Mouse (Mus musculus): Measurements from ENCODE around the gene Ifit1.

Gene Ifit1

DNA sequence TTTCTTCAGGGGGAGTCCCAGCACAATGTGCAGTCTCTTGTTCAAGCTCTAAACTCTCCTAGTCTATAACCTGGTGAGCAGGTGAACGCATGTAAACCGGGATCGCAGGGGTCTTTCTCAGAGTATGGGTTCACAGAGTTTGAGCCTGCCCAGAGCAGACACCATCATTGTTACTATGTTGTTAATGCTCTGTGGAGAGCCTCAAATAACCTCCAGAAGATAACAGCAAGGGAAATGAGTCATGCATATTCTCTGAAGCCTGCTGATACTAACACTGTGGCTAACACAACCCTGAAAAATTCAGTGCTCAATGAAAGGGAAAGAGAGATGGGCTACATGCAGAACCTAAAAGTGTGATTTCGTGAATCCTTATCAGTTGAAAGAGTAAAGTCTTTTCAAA lies 37.8 kb downstream of the Ifit1 start:
- H3K36me3 ChIP-seq (ENCODE audit: insufficient read depth, low read length), result no peaks in the 10 kb centered on the region
- H3K4me1 ChIP-seq (replicated peaks; ENCODE audit: low read depth, low read length), result peaks cover 21% of the 10 kb centered on the region
- H3K9me3 ChIP-seq (ENCODE audit: low read length), result no peaks in the 10 kb centered on the region
- peaks cover 17% of the 10 kb centered on the region for H3K27me3 ChIP-seq (ENCODE audit: insufficient read depth, low read length)
- TF ChIP-seq NANOG (IDR thresholded peaks at IDR 0.05; ENCODE audit: borderline replicate concordance, low read length) (no peak), CTCF (conservative IDR thresholded peaks at IDR 0.05; ENCODE audit: low read length) (no peak), POU5F1 (IDR thresholded peaks at IDR 0.05; ENCODE audit: borderline replicate concordance, low read length) (no peak)
- H3K4me3 ChIP-seq (replicated peaks; ENCODE audit: low read length), result no peak overlapping the region

- no peak overlapping the region for H3K4me3 ChIP-seq (replicated peaks; ENCODE audit: low read length)
- TF ChIP-seq POU5F1 (IDR thresholded peaks at IDR 0.05; ENCODE audit: borderline replicate concordance, low read length) (no peak), CTCF (conservative IDR thresholded peaks at IDR 0.05; ENCODE audit: low read length) (peak; percentile 32), NANOG (IDR thresholded peaks at IDR 0.05; ENCODE audit: borderline replicate concordance, low read length) (no peak)
- no peaks in the 10 kb centered on the region for H3K27me3 ChIP-seq (ENCODE audit: insufficient read depth, low read length)
- no peaks in the 10 kb centered on the region for H3K9me3 ChIP-seq (ENCODE audit: low read length)
- no peaks in the 10 kb centered on the region for H3K4me1 ChIP-seq (replicated peaks; ENCODE audit: low read depth, low read length)
- no peaks in the 10 kb centered on the region for H3K36me3 ChIP-seq (ENCODE audit: insufficient read depth, low read length)
These were observed 44.2 kb downstream of the Ifit1 start for GRCm38 (mm10) chr19:34684857-34685256.

DNA sequence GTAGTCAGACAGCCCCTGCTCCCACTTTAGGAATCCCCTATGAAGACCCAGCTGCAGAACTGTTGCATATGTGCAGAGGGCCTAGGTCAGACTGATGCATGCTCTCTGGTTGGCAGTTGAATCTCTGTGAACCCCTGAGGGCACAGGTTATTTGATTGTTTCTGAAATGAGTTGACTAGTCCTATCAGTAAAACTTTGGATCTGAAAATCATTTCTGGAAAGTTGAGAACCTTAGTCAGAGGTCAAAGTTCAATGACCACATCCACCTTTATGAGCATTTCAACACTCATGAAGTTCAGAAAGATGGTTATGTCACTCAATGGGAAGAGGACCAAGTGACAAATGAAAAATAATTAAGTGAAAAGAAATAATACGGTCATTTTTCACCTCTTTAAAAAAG lies 44.9 kb downstream of the Ifit1 start:
- Histone ChIP-seq H3K4me3 (replicated peaks; ENCODE audit: low read length) (no peak overlapping the region), H3K36me3 (ENCODE audit: insufficient read depth, low read length) (no peaks in the 10 kb centered on the region), H3K4me1 (replicated peaks; ENCODE audit: low read depth, low read length) (no peaks in the 10 kb centered on the region), H3K9me3 (ENCODE audit: low read length) (no peaks in the 10 kb centered on the region), H3K27me3 (ENCODE audit: insufficient read depth, low read length) (no peaks in the 10 kb centered on the region)
- TF ChIP-seq CTCF (conservative IDR thresholded peaks at IDR 0.05; ENCODE audit: low read length), result no peak
- TF ChIP-seq NANOG (IDR thresholded peaks at IDR 0.05; ENCODE audit: borderline replicate concordance, low read length), result no peak
- no peak for TF ChIP-seq POU5F1 (IDR thresholded peaks at IDR 0.05; ENCODE audit: borderline replicate concordance, low read length)

DNA sequence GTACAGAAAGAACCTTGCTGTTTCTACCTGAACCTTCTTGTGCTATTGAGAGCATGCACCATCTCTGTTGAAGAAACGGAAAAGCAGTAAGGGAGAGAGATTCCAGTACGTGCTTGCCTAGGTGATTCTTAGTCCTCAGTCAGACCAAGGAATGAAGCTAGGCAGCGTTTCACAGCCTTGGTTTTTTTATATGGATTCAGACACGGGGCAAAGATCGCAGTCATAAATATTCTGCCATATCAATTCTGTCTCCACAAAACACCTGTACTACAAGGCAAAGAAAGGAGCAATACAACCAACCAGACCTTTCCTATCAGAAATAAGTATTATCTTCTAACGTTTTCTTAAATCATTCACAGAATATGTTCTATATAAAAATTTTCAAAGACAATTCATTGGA lies 50.7 kb downstream of the Ifit1 start:
- no peak overlapping the region for H3K4me3 ChIP-seq (replicated peaks; ENCODE audit: low read length)
- H3K4me1 ChIP-seq (replicated peaks; ENCODE audit: low read depth, low read length), result no peaks in the 10 kb centered on the region
- TF ChIP-seq NANOG (IDR thresholded peaks at IDR 0.05; ENCODE audit: borderline replicate concordance, low read length), result no peak
- no peak for TF ChIP-seq POU5F1 (IDR thresholded peaks at IDR 0.05; ENCODE audit: borderline replicate concordance, low read length)
- no peaks in the 10 kb centered on the region for H3K36me3 ChIP-seq (ENCODE audit: insufficient read depth, low read length)
- no peaks in the 10 kb centered on the region for H3K9me3 ChIP-seq (ENCODE audit: low read length)
- H3K27me3 ChIP-seq (ENCODE audit: insufficient read depth, low read length), result no peaks in the 10 kb centered on the region

DNA sequence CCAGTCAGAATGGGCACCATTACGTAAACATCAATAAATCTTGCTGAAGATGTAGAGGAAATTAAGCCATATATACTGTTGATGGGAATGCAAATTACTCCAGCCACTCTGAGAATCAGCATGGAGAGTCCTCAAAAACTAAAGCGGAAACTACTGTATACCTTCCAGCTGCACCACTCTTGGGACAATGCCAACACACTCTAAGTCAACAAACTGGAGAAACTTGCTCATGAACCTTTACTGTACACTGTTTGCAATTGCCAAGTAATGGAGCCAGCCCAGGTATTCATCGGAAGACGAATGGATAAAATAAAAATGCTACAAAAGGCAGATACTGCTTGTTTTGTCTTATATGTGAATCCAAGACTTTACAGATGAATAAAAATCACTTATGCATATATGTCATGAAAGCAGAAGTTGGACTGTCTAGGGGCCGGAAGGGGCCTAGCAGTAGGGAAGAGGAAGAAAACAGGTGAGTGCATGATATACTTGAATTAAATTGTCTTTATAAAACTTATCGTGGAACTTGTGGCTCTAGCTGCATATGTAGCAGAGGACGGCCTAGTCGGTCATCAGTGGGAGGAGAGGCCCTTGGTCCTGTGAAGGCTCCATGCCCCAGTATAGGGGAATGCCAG lies 55.8 kb downstream of the Ifit1 start:
- H3K36me3 ChIP-seq (ENCODE audit: insufficient read depth, low read length), result no peaks in the 10 kb centered on the region
- no peaks in the 10 kb centered on the region for H3K9me3 ChIP-seq (ENCODE audit: low read length)
- H3K27me3 ChIP-seq (ENCODE audit: insufficient read depth, low read length), result no peaks in the 10 kb centered on the region
- no peaks in the 10 kb centered on the region for H3K4me1 ChIP-seq (replicated peaks; ENCODE audit: low read depth, low read length)
- TF ChIP-seq POU5F1 (IDR thresholded peaks at IDR 0.05; ENCODE audit: borderline replicate concordance, low read length) (no peak), NANOG (IDR thresholded peaks at IDR 0.05; ENCODE audit: borderline replicate concordance, low read length) (no peak), CTCF (conservative IDR thresholded peaks at IDR 0.05; ENCODE audit: low read length) (no peak)
- no peak overlapping the region for H3K4me3 ChIP-seq (replicated peaks; ENCODE audit: low read length)

GRCm38 (mm10) chr19:34697461-34697860 lies 56.8 kb downstream of the Ifit1 start:
- no peak for TF ChIP-seq POU5F1 (IDR thresholded peaks at IDR 0.05; ENCODE audit: borderline replicate concordance, low read length)
- TF ChIP-seq NANOG (IDR thresholded peaks at IDR 0.05; ENCODE audit: borderline replicate concordance, low read length), result no peak
- TF ChIP-seq CTCF (conservative IDR thresholded peaks at IDR 0.05; ENCODE audit: low read length), result no peak

GRCm38 (mm10) chr19:34698432-34698831 lies 57.8 kb downstream of the Ifit1 start:
- TF ChIP-seq POU5F1 (IDR thresholded peaks at IDR 0.05; ENCODE audit: borderline replicate concordance, low read length) (no peak), CTCF (conservative IDR thresholded peaks at IDR 0.05; ENCODE audit: low read length) (no peak), NANOG (IDR thresholded peaks at IDR 0.05; ENCODE audit: borderline replicate concordance, low read length) (no peak)

More at GRCm38 (mm10) chr19:34697461-34697860, 56.8 kb downstream of the Ifit1 start:
- Histone ChIP-seq H3K9me3 (ENCODE audit: low read length) (no peaks in the 10 kb centered on the region), H3K4me1 (replicated peaks; ENCODE audit: low read depth, low read length) (no peaks in the 10 kb centered on the region), H3K36me3 (ENCODE audit: insufficient read depth, low read length) (no peaks in the 10 kb centered on the region), H3K4me3 (replicated peaks; ENCODE audit: low read length) (no peak overlapping the region), H3K27me3 (ENCODE audit: insufficient read depth, low read length) (no peaks in the 10 kb centered on the region)

DNA sequence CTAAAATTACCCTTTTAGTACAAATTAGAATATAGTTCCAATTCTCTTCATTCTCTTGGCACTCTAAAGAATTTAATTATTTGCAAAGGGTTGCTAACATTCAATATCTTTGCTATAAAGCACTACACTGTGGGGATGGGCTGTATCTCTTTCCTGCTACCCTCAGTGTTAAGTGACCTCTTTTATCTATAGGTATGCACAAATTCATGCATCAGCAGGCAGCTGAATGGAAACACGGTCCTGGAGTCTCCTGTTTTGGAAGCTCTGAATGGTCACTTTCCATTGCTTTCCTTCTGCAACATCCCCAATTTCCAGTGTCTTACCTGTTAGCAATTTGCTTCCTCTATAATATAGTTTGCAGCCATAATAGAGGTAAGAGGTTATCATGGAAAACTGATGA lies 58.2 kb downstream of the Ifit1 start:
- TF ChIP-seq CTCF (conservative IDR thresholded peaks at IDR 0.05; ENCODE audit: low read length) (no peak), NANOG (IDR thresholded peaks at IDR 0.05; ENCODE audit: borderline replicate concordance, low read length) (no peak), POU5F1 (IDR thresholded peaks at IDR 0.05; ENCODE audit: borderline replicate concordance, low read length) (no peak)
- H3K27me3 ChIP-seq (ENCODE audit: insufficient read depth, low read length), result no peaks in the 10 kb centered on the region
- no peaks in the 10 kb centered on the region for H3K9me3 ChIP-seq (ENCODE audit: low read length)
- H3K4me3 ChIP-seq (replicated peaks; ENCODE audit: low read length), result no peak overlapping the region
- H3K4me1 ChIP-seq (replicated peaks; ENCODE audit: low read depth, low read length), result no peaks in the 10 kb centered on the region
- H3K36me3 ChIP-seq (ENCODE audit: insufficient read depth, low read length), result no peaks in the 10 kb centered on the region

More at GRCm38 (mm10) chr19:34698432-34698831, 57.8 kb downstream of the Ifit1 start:
- H3K27me3 ChIP-seq (ENCODE audit: insufficient read depth, low read length), result no peaks in the 10 kb centered on the region
- H3K4me3 ChIP-seq (replicated peaks; ENCODE audit: low read length), result no peak overlapping the region
- no peaks in the 10 kb centered on the region for H3K4me1 ChIP-seq (replicated peaks; ENCODE audit: low read depth, low read length)
- no peaks in the 10 kb centered on the region for H3K36me3 ChIP-seq (ENCODE audit: insufficient read depth, low read length)
- H3K9me3 ChIP-seq (ENCODE audit: low read length), result no peaks in the 10 kb centered on the region

GRCm38 (mm10) chr19:34699300-34699699 lies 58.6 kb downstream of the Ifit1 start:
- no peak overlapping the region for H3K4me3 ChIP-seq (replicated peaks; ENCODE audit: low read length)
- no peaks in the 10 kb centered on the region for H3K27me3 ChIP-seq (ENCODE audit: insufficient read depth, low read length)
- no peak for TF ChIP-seq CTCF (conservative IDR thresholded peaks at IDR 0.05; ENCODE audit: low read length)
- no peak for TF ChIP-seq POU5F1 (IDR thresholded peaks at IDR 0.05; ENCODE audit: borderline replicate concordance, low read length)
- TF ChIP-seq NANOG (IDR thresholded peaks at IDR 0.05; ENCODE audit: borderline replicate concordance, low read length), result no peak
- H3K9me3 ChIP-seq (ENCODE audit: low read length), result no peaks in the 10 kb centered on the region
- no peaks in the 10 kb centered on the region for H3K36me3 ChIP-seq (ENCODE audit: insufficient read depth, low read length)
- H3K4me1 ChIP-seq (replicated peaks; ENCODE audit: low read depth, low read length), result no peaks in the 10 kb centered on the region

Data from E14TG2a.4 (cell line).